Mouse (Mus musculus) gastrocnemius, postnatal 25 days (tissue): ENCODE data around the gene Tnnt2. TPM values are rescaled to one million over a fixed set of nuclear protein-coding genes. Genes with fewer than 3 reads are reported as not detected.

Experiments used
- DNase-seq: peaks from one replicate; pipeline ENCODE4 v3.0.0; 2022
- long read RNA-seq, 2 experiments: library from polyadenylated mRNA; stranded (forward); transcript quantifications; one replicate each; pipeline ENCODE4 v2.0.0; 2021
- total RNA-seq, 2 experiments: library from RNA; stranded (reverse); gene quantifications; 1 replicate in 1 of 2; 2 replicates in 1 of 2; pipeline ENCODE4 v1.2.3; 2021

Tnnt2 gene
- 1 to 10 TPM; 6.2 to 8.4 TPM for total RNA-seq
- long read RNA-seq, experiment 1, partial matches to known transcripts: 2 of 3 reads
- long read RNA-seq, experiment 1, other reads (novel, unspliced or antisense): 1 of 3 reads
- long read RNA-seq, experiment 2: 0 reads

DNA sequence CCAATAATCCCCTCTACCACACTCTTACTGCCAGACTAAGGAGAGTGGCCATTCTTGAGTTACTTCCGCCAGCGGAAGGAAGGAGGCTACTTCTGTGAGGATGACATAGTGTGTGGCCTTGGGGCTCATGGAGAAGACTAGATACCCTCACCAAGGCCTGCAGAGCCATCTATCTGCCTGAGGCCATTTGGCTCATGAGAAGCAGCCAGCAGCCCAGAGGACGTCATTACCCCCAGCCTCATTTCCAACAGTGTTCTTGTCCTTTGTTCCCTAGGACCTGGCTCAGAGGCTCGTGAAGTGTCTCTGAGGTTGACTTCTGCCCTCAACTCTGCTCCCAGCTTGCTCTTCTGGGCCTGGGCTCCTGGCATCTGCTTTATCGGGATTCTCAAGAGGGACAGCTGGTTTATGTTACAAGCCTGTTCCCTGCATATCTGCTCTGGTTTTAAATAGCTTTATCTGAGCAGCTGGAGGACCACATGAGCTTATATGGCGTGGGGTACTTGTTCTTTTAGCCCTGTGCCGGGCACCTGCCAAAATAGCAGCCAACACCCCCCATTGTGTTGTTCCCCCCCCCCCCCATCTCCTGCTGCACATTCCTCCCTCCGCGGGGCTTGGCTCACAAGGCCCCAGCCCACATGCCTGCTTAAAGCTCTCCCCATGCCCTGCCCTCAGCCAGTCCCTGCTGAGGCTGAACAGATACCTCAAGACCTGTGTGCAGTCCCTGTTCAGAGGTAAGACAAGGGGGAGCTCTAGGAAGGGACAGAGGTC, at the start of gene Tnnt2:
TSS of gene Tnnt2 (plus strand) at position 639 of the 768 bp plus-strand sequence.
- no peak for DNase-seq

GRCm38 (mm10) chr1:135787799-135788198, 48.4 kb upstream of the Tnnt2 start:
- DNase-seq: peak; percentile 62

DNA sequence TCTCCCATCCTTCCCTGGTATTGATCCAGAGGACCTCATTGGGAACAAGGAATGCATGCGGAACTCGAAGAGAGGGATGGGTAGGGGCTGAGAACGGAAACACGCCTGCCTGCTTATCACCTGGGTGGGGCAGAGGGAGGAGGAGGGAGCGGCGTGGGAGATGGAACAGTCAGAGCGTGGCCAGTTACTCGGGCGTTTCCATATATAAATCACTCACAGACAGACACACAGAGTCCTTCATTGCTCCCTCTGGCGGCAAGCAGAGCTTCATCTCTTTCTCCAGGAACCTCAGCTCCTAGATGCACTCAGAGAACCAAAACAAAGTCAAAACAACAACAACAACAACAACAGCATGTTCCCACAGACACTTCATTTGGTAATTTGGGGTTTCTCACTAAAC, 47.4 kb upstream of the Tnnt2 start:
- DNase-seq: no peak

DNA sequence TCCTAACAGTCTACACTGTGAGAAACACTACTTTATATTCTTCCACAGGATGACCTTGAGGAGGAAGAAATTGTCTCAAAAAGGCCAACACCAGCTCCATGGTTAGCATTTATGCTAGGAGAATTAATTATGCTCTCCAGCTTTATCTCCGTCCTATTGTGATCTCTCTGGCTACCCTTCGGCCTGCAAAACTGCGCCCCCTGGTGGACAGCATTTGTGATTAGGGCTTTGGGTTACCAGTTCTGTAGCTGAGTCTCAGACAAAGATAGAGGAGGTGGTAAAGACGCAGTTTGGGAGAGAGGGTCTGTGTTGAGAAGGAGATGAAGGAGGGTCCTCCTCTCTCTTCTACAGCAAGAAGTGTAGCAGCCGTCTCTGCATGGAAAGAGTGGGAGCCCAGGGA, 46.3 kb upstream of the Tnnt2 start:
- DNase-seq: peak; percentile 35

- no peak for DNase-seq
Observed at GRCm38 (mm10) chr1:135792143-135792939, 43.8 kb upstream of the Tnnt2 start.

- DNase-seq: no peak
Observed at GRCm38 (mm10) chr1:135793370-135794215, 42.6 kb upstream of the Tnnt2 start.

DNA sequence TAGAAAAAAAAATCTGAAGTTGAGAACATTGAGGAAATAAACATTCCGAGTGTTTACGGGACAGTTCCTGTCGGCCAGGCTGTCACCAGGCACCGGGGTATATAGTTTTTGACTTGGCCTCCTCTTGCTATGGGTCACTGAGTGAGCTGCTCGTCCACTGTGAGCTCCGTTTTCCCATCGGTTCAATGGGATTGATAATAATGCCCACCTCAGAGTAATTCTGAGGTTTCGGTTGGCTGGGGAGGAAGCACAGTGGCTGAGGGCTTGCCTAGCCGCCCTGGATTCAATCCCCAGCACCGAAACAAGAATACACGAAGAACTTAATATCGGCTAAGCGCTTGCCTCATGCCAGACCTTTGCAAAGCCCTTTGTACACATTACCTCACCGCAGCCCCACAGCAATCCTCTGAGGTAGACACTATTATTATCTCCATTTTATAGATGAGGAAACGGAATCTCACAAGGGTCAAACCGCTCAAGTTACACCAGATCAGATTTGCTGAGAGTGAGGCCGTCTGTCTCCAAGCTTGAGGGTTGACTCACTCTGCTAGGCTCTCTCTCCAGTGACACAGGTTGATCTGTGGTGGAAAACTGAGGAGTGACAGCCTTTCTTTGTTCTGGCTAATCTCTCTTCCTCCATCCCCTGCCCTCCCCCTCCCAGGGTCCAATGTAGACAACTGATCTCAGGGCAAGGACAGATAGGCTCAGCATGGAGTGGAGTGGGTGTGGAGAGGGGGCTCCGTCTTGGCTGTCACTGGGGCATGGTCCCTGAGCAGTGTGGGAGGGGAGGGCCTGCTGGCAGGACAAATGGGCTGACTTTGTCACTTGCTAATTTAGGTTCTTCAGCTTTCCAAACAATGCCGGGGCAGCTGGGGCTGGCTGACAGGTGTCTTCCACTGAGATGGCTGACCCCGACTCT, 41.7 kb upstream of the Tnnt2 start:
- no peak for DNase-seq

GRCm38 (mm10) chr1:135798492-135798891, 37.7 kb upstream of the Tnnt2 start:
- DNase-seq: no peak

GRCm38 (mm10) chr1:135799109-135799627, 37.0 kb upstream of the Tnnt2 start:
- no peak for DNase-seq

DNA sequence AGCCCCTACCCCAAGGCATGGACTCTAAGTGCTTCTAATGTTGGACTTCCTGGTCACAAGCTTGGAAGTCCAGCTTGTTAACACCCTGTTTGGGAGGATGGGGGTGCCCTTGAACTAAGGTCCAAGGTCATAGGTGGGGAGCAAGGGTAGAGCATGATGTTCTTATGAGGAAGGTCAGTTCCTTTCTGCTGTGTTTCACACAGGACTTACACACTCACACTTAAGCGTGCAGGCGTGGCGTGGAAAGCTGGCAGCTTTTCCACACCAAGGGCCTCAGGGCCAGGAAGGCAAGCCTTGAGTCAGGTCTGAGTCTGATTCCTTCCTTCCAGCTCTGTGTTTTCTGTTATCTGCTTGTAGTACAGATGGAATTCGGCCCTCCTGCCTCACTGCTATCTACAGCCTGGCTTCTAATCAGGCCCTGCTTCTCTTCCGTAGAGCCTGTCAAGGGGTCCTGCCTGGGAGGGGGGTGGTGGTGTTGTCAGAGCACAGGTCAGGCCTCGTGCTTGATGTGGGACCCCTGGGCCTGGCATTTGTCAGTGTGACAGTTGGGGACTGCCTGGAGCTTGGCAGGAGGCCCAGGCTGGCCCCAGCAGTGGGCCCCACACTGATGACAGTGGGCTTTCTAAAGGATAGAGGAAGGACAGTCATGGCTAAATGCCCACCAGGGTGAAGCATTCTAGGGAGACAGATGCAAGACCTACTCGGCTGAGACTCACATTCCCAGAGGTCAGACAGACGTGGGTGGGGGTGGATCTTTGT, 35.8 kb upstream of the Tnnt2 start:
- no peak for DNase-seq

GRCm38 (mm10) chr1:135807546-135807945, 28.6 kb upstream of the Tnnt2 start:
- DNase-seq: no peak

GRCm38 (mm10) chr1:135810180-135810579, 26.0 kb upstream of the Tnnt2 start:
- no peak for DNase-seq

- peak; percentile 59 for DNase-seq
Observed at GRCm38 (mm10) chr1:135811016-135811646, 25.0 kb upstream of the Tnnt2 start.

GRCm38 (mm10) chr1:135812205-135812604, 23.9 kb upstream of the Tnnt2 start:
- no peak for DNase-seq

DNA sequence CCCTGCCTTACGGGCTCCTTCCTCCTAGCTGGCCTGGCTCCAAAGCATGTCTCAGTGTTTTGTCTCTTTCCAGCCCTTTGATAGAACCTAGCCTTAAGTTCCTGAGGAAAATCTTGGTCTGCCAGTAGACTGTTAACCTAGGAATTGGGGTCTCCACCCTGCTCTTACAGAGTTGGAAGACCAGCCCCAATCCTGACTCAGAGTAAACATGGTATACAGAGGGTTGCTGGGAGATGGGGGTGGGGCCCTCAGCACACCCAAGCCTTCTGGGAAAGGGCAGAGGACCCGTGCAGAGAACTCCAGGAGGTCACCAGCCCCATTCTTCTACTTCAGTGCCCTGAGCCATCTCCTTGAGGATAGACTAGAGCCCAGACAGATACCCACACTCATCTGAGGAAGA, 23.5 kb upstream of the Tnnt2 start:
- DNase-seq: no peak

DNA sequence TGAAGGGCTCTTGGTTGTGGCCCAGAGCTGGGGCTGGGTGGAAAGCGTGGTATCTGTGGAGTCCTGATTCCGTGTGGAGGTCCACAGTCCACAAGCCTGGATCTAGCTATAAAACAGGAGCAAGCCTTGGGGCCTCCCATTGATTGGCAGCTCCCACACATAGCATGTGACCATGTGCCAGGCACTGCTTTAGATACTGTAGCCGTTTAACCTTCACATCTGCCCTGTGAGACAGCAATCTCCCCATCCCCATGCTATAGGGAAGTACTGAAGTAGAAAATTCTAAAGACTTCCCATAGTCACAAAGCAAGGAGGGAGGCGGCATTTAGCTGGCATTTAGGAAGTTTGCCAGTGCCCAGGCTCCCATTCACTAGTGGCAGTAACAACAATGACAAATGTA, 23.1 kb upstream of the Tnnt2 start:
- DNase-seq: no peak

DNA sequence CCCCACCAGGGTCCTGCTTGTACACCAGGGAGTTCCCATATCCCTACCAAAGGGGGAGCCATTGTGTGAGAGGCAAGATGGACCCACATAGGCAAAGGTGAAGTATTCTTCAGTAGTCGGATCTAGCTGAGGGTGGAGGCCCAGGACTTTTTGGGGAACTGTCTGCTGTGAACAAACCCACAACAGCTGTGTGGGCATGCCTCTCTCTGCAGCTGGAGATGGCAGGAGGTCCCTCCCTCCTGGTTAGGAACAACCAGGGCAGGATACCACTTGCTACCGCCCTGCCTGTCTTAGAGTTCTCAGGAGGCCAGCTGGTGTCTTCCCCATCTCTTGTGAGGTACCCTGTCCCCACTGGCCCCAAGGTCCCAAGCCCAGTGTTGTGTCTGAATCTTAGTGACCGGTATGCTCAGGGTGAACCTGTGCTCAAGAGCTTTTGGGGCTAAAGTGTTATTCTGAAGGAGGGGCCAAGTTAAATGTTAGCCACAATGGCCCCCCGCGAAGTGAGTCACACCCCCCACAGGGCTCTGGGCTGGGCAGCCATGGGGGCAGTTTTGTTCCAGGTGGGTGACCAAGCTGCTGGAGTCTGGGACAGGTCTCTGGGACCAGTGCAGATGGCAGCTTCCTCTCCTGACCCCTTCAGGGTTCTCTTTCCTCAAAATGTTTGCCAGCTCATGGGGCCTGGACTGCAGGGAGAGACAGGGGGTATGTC, 22.3 kb upstream of the Tnnt2 start:
- no peak for DNase-seq

GRCm38 (mm10) chr1:135814531-135814930, 21.6 kb upstream of the Tnnt2 start:
- no peak for DNase-seq

DNA sequence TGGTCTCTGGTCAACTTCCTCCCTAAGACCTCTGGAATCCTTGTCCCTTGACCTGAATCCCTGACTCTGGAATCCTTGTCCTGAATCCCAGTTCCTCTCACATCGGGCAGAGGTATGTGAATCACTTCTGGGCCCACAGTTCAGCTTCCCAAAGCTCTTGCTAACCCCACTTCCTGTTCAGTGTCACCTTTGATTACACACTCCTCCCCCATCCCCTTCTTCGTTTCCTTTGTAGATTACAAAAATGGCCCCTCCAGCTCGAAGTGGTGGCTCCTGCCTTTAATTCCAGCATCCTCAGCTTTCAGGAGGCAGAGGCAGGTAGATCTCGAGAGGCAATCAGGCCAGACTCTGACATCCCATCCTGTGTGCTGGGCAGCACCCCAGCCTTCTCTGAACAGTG, 18.6 kb upstream of the Tnnt2 start:
- DNase-seq: no peak
